Mouse (Mus musculus) testis, adult 2 months (tissue): ENCODE measurements around the gene Deup1.

Experiments used
- CTCF ChIP-seq: fragments of 200-500 bp; IDR thresholded peaks from 2 replicates; pipeline ENCODE4 v1.5.1; 2012; ENCODE audit warnings: low read depth, mild to moderate bottlenecking, inconsistent platforms, low read length, moderate library complexity; ENCODE audit not compliant: control insufficient read depth, insufficient read depth, insufficient replicate concordance
- POLR2A ChIP-seq: fragments of 200-500 bp; IDR thresholded peaks from 2 replicates; pipeline ENCODE4 v1.6.1; 2012; ENCODE audit warnings: low read depth, mild to moderate bottlenecking, inconsistent platforms, low read length, moderate library complexity; ENCODE audit not compliant: control insufficient read depth

DNA sequence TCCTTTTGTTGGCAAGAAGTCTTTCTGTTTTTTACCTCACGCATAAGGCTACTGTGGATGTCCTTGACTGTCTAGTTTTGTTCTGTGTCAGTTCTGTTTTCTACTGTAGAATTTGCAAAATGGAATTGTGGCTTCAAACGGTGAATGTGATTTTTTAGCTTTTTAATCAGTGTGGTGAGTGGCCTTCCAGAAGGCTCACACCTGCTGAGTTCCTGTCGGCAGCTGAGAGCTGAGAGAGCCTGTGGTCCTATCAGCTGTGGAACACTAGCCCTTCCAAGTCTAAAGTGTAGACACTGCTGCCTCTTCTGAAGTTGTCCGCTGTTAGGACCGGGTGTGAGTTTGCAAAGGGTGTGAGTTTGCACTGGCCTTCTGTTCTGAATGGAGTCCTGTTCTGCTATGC lies 104.8 kb downstream of the Deup1 start:
- TF ChIP-seq CTCF (no peak), POLR2A (no peak)
